ENCODE assay signal across 43 mouse cellular contexts in genomic region chr3:137729421-137729820, GRCm38 (mm10). TPM values are rescaled to one million over a fixed set of nuclear protein-coding genes. Genes with fewer than 3 reads are reported as not detected.
"Had no signal": no experiment of that assay in that cellular context is flagged by ENCODE, and none has a peak within 500 bp of the region (broad histone marks: within the 10 kb centered on the region; RNA-seq: fewer than 3 reads in every experiment).

No protein-coding gene starts in this region.

- DNase-seq: gastrocnemius, postnatal 14 days; gastrocnemius, postnatal 36 days; heart, adult 11 months; heart, adult 2 months; heart, postnatal 14 days; heart, postnatal 36 days; kidney, adult 18-20 months; kidney, adult 8-10 months; kidney, postnatal 14 days; kidney, postnatal 36 days; layer of hippocampus, adult 9-11 months; layer of hippocampus, postnatal 36 days; liver; liver, embryonic 13.5 days; liver, postnatal 0 days had no signal

- H3K9me3 ChIP-seq: heart, embryonic 13.5 days; heart, embryonic 15.5 days; intestine, embryonic 15.5 days; kidney, embryonic 15.5 days; limb, embryonic 10.5 days; limb, embryonic 12.5 days; liver, embryonic 13.5 days; liver, embryonic 15.5 days had no signal

- H3K27ac ChIP-seq: heart, adult 2 months; heart, embryonic 13.5 days; heart, embryonic 15.5 days; hindbrain, embryonic 14.5 days; intestine, embryonic 15.5 days; kidney, embryonic 15.5 days; kidney, postnatal 0 days; limb, embryonic 10.5 days; limb, embryonic 12.5 days; liver, embryonic 13.5 days; liver, embryonic 15.5 days had no signal

- ATAC-seq: hindbrain, embryonic 16.5 days; inflammation-experienced regulatory T-cells, adult 6 months; intestine, embryonic 15.5 days; intestine, postnatal 0 days; liver, postnatal 0 days had no signal

- H3K4me1 ChIP-seq: heart, embryonic 13.5 days; heart, embryonic 15.5 days; intestine, embryonic 15.5 days; kidney, embryonic 15.5 days; limb, embryonic 12.5 days; liver, embryonic 13.5 days; liver, embryonic 15.5 days had no signal

- H3K4me2 ChIP-seq: heart, embryonic 11.5 days; heart, embryonic 13.5 days; heart, embryonic 15.5 days; hindbrain, embryonic 14.5 days; intestine, embryonic 15.5 days; kidney, embryonic 15.5 days; limb, embryonic 12.5 days; liver, embryonic 11.5 days; liver, embryonic 13.5 days; liver, embryonic 15.5 days had no signal

- H3K36me3 ChIP-seq: heart, embryonic 13.5 days; heart, embryonic 15.5 days; intestine, embryonic 15.5 days; kidney, embryonic 15.5 days; limb, embryonic 10.5 days; limb, embryonic 12.5 days; liver, embryonic 13.5 days; liver, embryonic 15.5 days had no signal

- H3K4me3 ChIP-seq: heart, adult 2 months; heart, embryonic 13.5 days; heart, embryonic 15.5 days; intestine, embryonic 15.5 days; kidney, embryonic 15.5 days; limb, embryonic 10.5 days; limb, embryonic 12.5 days; liver, embryonic 13.5 days; liver, embryonic 15.5 days had no signal

- H3K9ac ChIP-seq: heart, embryonic 13.5 days; heart, embryonic 15.5 days; hindbrain, embryonic 14.5 days; intestine, embryonic 15.5 days; kidney, embryonic 15.5 days; limb, embryonic 12.5 days; liver, embryonic 13.5 days; liver, embryonic 15.5 days; liver, postnatal 0 days had no signal

- H3K27me3 ChIP-seq: heart, embryonic 13.5 days; heart, embryonic 15.5 days; intestine, embryonic 15.5 days; kidney, embryonic 15.5 days; limb, embryonic 12.5 days; liver, embryonic 13.5 days; liver, embryonic 15.5 days had no signal

RNA-seq across cellular contexts. Expression of gene Gm21962, which starts 58.1 kb away (rescaled TPM):
- total RNA-seq: gastrocnemius, adult 8-10 months; gastrocnemius, postnatal 14 days; gastrocnemius, postnatal 36 days; heart, adult 2 months; heart, postnatal 14 days; heart, postnatal 36 days; hematopoietic stem cell, adult 5-6 weeks; layer of hippocampus, adult 18-20 months; layer of hippocampus, adult 8-10 months; layer of hippocampus, postnatal 14 days; layer of hippocampus, postnatal 36 days; left cerebral cortex, adult 18-20 months; left cerebral cortex, adult 8-10 months; left cerebral cortex, postnatal 10 days; left cerebral cortex, postnatal 25 days had no signal
- polyA plus RNA-seq: gonadal fat pad, adult 2 months; heart, adult 2 months; heart, embryonic 11.5 days; heart, embryonic 13.5 days; heart, embryonic 15.5 days; heart, postnatal 0 days; hindbrain, embryonic 11.5 days; hindbrain, embryonic 14.5 days; hindbrain, embryonic 16.5 days; inflammation-experienced regulatory T-cells, adult 6 months; intestine, embryonic 15.5 days; intestine, postnatal 0 days; kidney, embryonic 15.5 days; kidney, postnatal 0 days; large intestine, adult 2 months; limb, embryonic 10.5 days; limb, embryonic 12.5 days; limb, embryonic 14.5 days; liver, embryonic 11.5 days; liver, embryonic 13.5 days; liver, embryonic 15.5 days; liver, postnatal 0 days had no signal
